Mouse (Mus musculus) limb, embryonic 14.5 days (tissue): Measurements from ENCODE around the gene Cacng7. TPM values are rescaled to one million over a fixed set of nuclear protein-coding genes. Genes with fewer than 3 reads are reported as not detected.

Source experiments
- ATAC-seq: fragments of 200-750 bp; cut with Nextera tagmentation; 2 replicates; pipeline ENCODE4 v1.8.0; 2017; ENCODE audit warnings: low read depth, moderate number of reproducible peaks, moderate TSS enrichment; ENCODE audit not compliant: low FRiP score
- DNase-seq: peaks from one replicate; pipeline ENCODE4 v3.0.0-alpha.2; 2015; ENCODE audit warnings: low spot score
- H3K27ac ChIP-seq: fragments of 300-500 bp; sonication (generic); replicated peaks from 2 replicates; pipeline ENCODE4 v1.5.1; 2014; ENCODE audit warnings: low read depth, mild to moderate bottlenecking, low read length, moderate library complexity, mixed read lengths
- H3K27me3 ChIP-seq: fragments of 300-500 bp; sonication (generic); 2 replicates; pipeline ENCODE4 v1.6.1; 2014; ENCODE audit warnings: low read length, mixed read lengths; ENCODE audit not compliant: control insufficient read depth, insufficient read depth
- H3K36me3 ChIP-seq: fragments of 300-500 bp; sonication (generic); 2 replicates; pipeline ENCODE4 v1.6.1; 2014; ENCODE audit warnings: mild to moderate bottlenecking, low read length, moderate library complexity, mixed read lengths; ENCODE audit not compliant: control insufficient read depth, insufficient read depth
- H3K4me1 ChIP-seq: fragments of 300-500 bp; sonication (generic); 2 replicates; pipeline ENCODE4 v1.6.1; 2014; ENCODE audit warnings: antibody characterized with exemption, low read length, mixed read lengths; ENCODE audit not compliant: control insufficient read depth, insufficient read depth
- H3K4me2 ChIP-seq: fragments of 300-500 bp; sonication (generic); replicated peaks from 2 replicates; pipeline ENCODE4 v1.6.1; 2014; ENCODE audit warnings: low read depth, mild to moderate bottlenecking, low read length, moderate library complexity; ENCODE audit not compliant: severe bottlenecking
- H3K4me3 ChIP-seq: fragments of 300-500 bp; sonication (generic); replicated peaks from 2 replicates; pipeline ENCODE4 v1.5.1; 2014; ENCODE audit warnings: low read length
- H3K9ac ChIP-seq: fragments of 300-500 bp; sonication (generic); 2 replicates; pipeline ENCODE4 v1.6.1; 2014; ENCODE audit warnings: mild to moderate bottlenecking, low read depth, low read length, moderate library complexity; ENCODE audit not compliant: severe bottlenecking
- H3K9me3 ChIP-seq: fragments of 300-500 bp; sonication (generic); 2 replicates; pipeline ENCODE4 v1.6.1; 2016; ENCODE audit warnings: low read length; ENCODE audit not compliant: control insufficient read depth
- POLR2A ChIP-seq: fragments of 200-500 bp; IDR thresholded peaks from 2 replicates; pipeline ENCODE4 v1.8.0; 2012; ENCODE audit warnings: inconsistent platforms, mild to moderate bottlenecking, moderate library complexity, borderline replicate concordance; ENCODE audit not compliant: insufficient read depth, insufficient read length; ENCODE audit errors: extremely low read depth
- WGBS: fragments of 180-500 bp; shearing (Covaris S2); extraction: QIAGEN DNeasy Blood & Tissue Kit; methylation state at CpG from one replicate; pipeline ENCODE4 v1.1.7; 2014; 5-methylcytosine and 5-hydroxymethylcytosine counted together
- polyA plus RNA-seq, 2 experiments: library from polyadenylated mRNA; depleted of rRNA in 1 of 2; stranded (reverse) in 1 of 2; unstranded in 1 of 2; fragments of >200 nt; fragmentation: Nextera tagmentation in 1 of 2; extraction: Ambion mirVana in 1 of 2; gene quantifications; 2 replicates each; pipeline versions ENCODE4 v1.2.1 to v1.2.3; 2012 to 2014

Cacng7 gene
- polyA plus RNA-seq, 2 experiments, result 3.9 to 129 TPM

GRCm38 (mm10) chr7:3369189-3369588, 36.4 kb downstream of the Cacng7 start:
- no peak for TF ChIP-seq POLR2A
- H3K4me3 ChIP-seq, result no peak overlapping the region
- WGBS, result 78% methylated on average over 6 of the region's 6 CpGs
- ATAC-seq (no peak), DNase-seq (no peak)
- H3K27me3 ChIP-seq, result no peaks in the 10 kb centered on the region; the same call in 1 of the 2 replicates
- peaks cover 4% of the 10 kb centered on the region; the same call in 1 of the 2 replicates for H3K4me1 ChIP-seq
- no peak overlapping the region for H3K4me2 ChIP-seq
- no peaks in the 10 kb centered on the region for H3K9me3 ChIP-seq
- no peak overlapping the region for H3K27ac ChIP-seq
- H3K36me3 ChIP-seq, result peaks cover 27% of the 10 kb centered on the region
- no peak overlapping the region for H3K9ac ChIP-seq

GRCm38 (mm10) chr7:3370407-3370806, 37.7 kb downstream of the Cacng7 start:
- ATAC-seq (no peak), DNase-seq (no peak)
- no peak for TF ChIP-seq POLR2A
- H3K4me1 ChIP-seq, result peaks cover 4% of the 10 kb centered on the region; the same call in 1 of the 2 replicates
- no peak overlapping the region for H3K4me3 ChIP-seq
- H3K4me2 ChIP-seq, result no peak overlapping the region
- no peak overlapping the region for H3K27ac ChIP-seq
- H3K27me3 ChIP-seq, result no peaks in the 10 kb centered on the region; the same call in 1 of the 2 replicates
- no peak overlapping the region for H3K9ac ChIP-seq
- no peaks in the 10 kb centered on the region for H3K9me3 ChIP-seq
- 60% methylated on average over 4 of the region's 4 CpGs for WGBS
- H3K36me3 ChIP-seq, result peaks cover 19% of the 10 kb centered on the region

- TF ChIP-seq POLR2A, result no peak
- Histone ChIP-seq H3K27me3 (no peaks in the 10 kb centered on the region), H3K36me3 (0 out of 2 replicates have a peak, but pooled peaks cover 2% of the 10 kb centered on the region), H3K27ac (no peak overlapping the region), H3K4me3 (no peak overlapping the region), H3K9ac (no peak overlapping the region), H3K4me1 (peaks cover 4% of the 10 kb centered on the region; the same call in 1 of the 2 replicates), H3K4me2 (no peak overlapping the region), H3K9me3 (no peaks in the 10 kb centered on the region)
- DNase-seq (no peak), ATAC-seq (no peak)
- 68% methylated on average over 2 of the region's 2 CpGs for WGBS
These were observed 39.6 kb downstream of the Cacng7 start for GRCm38 (mm10) chr7:3372376-3372775.

- Histone ChIP-seq H3K27ac (no peak overlapping the region), H3K9ac (no peak overlapping the region), H3K27me3 (no peaks in the 10 kb centered on the region), H3K9me3 (no peaks in the 10 kb centered on the region), H3K36me3 (no peaks in the 10 kb centered on the region), H3K4me2 (no peak overlapping the region), H3K4me3 (no peak overlapping the region), H3K4me1 (no peaks in the 10 kb centered on the region)
- no peak for TF ChIP-seq POLR2A
- WGBS, result 81% methylated on average over 8 of the region's 8 CpGs
- DNase-seq (no peak), ATAC-seq (no peak)
These were observed 41.0 kb downstream of the Cacng7 start for GRCm38 (mm10) chr7:3373754-3374153.

GRCm38 (mm10) chr7:3376831-3377230, 44.1 kb downstream of the Cacng7 start:
- Histone ChIP-seq H3K36me3 (no peaks in the 10 kb centered on the region), H3K9me3 (no peaks in the 10 kb centered on the region), H3K27me3 (no peaks in the 10 kb centered on the region), H3K27ac (no peak overlapping the region), H3K4me2 (no peak overlapping the region), H3K4me3 (no peak overlapping the region), H3K4me1 (no peaks in the 10 kb centered on the region), H3K9ac (no peak overlapping the region)
- no peak for TF ChIP-seq POLR2A
- DNase-seq (no peak), ATAC-seq (no peak)
- 60% methylated on average over 4 of the region's 4 CpGs for WGBS

- Histone ChIP-seq H3K9ac (no peak overlapping the region), H3K27ac (no peak overlapping the region), H3K9me3 (no peaks in the 10 kb centered on the region), H3K27me3 (no peaks in the 10 kb centered on the region), H3K36me3 (no peaks in the 10 kb centered on the region), H3K4me1 (no peaks in the 10 kb centered on the region), H3K4me2 (no peak overlapping the region), H3K4me3 (no peak overlapping the region)
- 80% methylated on average over 9 of the region's 9 CpGs for WGBS
- no peak for TF ChIP-seq POLR2A
- DNase-seq (no peak), ATAC-seq (no peak)
These were observed 49.4 kb downstream of the Cacng7 start for GRCm38 (mm10) chr7:3382123-3382522.
